Mouse (Mus musculus): ENCODE data around the gene Kdm2b.

Kdm2b gene

GRCm38 (mm10) chr5:122989551-122990330 lies at the start of gene Kdm2b:
Kdm2b (minus strand) TSS chr5:122989823.
- DNase-seq (ENCODE audit: low spot score), result no peak

DNA sequence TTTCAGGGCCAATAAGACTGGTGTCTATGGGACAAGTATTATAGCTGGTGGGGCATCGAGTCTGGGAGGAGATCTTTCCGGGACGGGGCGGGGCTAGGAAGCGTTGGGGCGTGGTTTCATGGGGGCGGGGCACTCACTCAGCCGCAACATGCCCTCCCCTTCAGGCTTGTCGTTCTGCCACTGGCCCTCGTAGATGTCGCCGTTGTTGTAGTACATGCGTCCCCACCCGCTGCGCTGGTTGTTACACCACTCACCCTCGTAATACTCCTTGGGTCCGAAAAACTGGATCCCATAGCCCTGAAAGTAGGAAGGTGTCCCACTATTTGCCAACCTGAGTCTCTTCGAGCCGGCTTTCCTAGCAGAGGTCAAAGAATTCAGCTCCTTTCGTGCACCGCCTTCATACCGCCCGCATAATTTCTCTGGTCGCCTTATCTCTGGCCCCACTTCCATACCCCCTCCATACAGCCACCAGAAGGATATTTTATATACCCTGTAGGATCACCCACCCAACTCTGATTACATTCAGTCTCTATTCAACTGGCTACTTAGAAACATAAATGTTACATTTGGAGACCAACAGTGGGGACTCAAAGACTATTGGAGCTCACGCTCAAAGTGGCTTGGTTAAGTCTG lies 49.6 kb upstream of the Kdm2b start:
- peak; percentile 59 for DNase-seq (ENCODE audit: low spot score)

GRCm38 (mm10) chr5:123038115-123038514 lies 48.5 kb upstream of the Kdm2b start:
- DNase-seq (ENCODE audit: low spot score), result no peak

DNA sequence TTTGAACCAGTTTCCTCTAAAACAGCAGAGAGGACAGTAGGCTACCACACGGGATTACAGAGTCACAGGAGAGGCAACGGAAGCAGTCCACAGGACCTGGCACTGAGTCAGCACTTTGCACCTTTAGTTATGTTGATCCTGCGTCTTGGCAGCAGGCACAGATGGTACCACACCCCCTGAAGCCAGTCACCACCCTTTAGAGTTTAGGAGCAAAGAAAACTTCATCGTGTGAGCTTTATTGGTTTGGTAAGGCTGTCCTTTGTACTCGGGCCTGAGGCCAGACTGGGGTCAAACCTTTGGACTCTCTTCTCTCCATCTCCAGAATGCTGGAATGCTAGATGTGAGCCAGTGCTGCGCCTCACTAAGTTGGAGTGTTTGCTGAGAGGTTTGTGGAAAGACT lies 45.9 kb upstream of the Kdm2b start:
- no peak for DNase-seq (ENCODE audit: low spot score)

DNA sequence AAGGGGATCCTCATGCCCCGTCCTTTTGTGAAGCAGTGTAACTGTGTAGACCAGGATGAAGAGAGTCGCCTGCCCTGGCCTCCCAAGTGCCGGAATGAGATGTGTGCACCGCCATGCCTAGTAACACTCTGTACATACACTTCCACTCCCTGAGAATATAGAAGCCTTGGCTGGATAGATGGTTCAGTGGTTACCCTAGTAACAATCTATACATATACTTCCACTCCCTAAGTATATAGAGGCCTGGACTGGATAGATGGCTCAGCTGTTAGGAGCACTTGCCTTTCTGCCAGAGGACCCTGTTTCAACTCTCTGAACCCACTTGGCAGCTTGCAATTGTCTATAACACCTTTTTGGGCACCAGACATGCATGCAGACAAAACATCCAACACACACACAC lies 45.5 kb upstream of the Kdm2b start:
- no peak for DNase-seq (ENCODE audit: low spot score)

DNA sequence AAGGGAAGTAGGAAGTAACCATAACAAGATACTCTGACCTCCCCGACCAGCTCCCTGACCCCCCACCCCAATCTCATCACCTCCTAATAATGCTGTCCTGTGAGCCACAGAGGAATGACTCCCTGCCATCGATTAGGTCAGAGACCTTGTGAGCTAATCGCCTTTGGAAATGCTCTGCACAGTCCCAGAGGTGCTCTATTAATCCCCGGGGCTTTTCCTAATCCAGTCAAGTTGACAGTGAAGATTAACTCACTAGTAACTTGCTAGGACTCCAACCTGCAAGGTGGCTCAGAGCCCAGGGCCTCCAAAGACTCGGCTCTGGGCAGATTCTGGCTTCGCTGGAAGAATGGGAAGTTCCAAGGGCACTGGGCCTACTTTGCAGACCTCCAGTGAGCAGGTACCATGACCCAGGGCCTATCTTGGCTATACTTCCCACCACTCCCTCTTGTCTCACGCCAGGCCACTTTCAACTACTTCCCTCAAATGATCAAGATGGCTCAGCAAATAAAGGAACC lies 44.1 kb upstream of the Kdm2b start:
- no peak for DNase-seq (ENCODE audit: low spot score)

- DNase-seq (ENCODE audit: low spot score), result no peak
Observed at GRCm38 (mm10) chr5:123031312-123031711, 41.7 kb upstream of the Kdm2b start.

GRCm38 (mm10) chr5:123029729-123030128 lies 40.1 kb upstream of the Kdm2b start:
- no peak for DNase-seq (ENCODE audit: low spot score)

GRCm38 (mm10) chr5:123027436-123027835 lies 37.8 kb upstream of the Kdm2b start:
- DNase-seq (ENCODE audit: low spot score), result no peak

- no peak for DNase-seq (ENCODE audit: low spot score)
Observed at GRCm38 (mm10) chr5:123026414-123026813, 36.8 kb upstream of the Kdm2b start.

DNA sequence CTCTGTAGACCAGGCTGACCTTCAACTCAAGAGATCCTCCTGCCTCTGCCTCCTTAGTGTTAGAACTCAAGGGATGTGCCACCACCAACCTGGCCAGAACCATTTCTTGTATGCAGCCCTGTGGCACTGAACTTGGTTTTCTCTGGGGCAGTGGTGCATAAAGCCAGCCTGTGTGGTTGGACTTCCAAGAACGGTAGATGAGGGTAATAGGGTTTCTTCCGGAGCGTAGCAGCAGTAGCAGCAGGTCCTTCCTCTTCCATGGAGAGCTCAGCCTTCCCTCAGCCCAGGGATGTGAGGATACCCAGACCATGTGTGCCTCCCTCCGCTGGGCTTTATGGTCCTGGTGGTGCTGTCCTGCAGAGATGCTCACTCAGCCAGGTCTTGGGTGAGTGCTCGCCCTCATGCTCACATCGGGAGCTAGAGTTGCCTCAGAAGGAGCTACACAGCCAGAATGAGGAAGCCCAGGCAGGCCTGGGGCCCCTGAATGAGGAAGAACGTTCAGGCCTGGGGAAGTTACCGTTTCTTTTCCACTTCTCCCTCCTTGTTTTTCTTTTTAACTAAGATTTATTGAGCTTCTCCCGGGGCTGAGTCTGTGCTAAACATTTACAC lies 35.4 kb upstream of the Kdm2b start:
- DNase-seq (ENCODE audit: low spot score), result no peak

DNA sequence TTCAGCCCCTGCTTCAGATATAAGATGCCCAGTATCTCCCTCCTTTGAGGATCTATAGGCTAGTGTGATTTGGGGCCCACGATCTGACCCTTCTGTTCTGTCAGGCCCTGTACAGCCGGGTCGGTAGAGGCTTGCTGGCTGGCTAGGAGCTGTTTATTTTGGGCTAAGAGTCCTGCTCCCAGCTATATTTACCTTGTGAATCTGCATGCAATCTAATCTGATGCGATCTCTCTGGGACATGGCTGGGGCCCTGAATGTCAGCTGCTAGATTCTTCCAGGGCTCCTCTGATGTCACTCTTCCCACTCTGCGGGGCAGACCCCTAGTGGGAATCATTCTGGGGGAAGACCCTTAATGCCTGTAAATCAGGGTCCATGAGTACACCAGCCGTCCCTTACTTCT lies 34.7 kb upstream of the Kdm2b start:
- DNase-seq (ENCODE audit: low spot score), result no peak

DNA sequence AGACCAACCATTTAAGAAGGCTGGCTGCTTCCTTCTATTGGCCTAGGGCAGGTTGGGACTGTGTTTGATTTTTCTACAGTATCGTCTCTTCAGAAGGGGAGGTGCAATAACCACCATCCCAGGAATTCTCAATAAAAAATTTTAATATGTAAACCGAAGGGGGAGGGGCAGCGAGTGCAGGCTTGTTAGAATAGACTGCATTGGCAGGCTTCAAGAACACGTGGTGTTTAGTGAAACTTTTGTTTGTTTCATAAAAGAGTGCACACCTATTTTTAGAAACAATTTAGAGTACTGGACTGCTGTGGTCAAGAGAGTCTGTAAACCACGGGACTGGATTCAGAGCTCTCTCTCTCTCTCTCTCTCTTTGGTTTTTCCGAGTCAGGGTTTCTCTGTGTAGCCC lies 33.4 kb upstream of the Kdm2b start:
- DNase-seq (ENCODE audit: low spot score), result no peak

- no peak for DNase-seq (ENCODE audit: low spot score)
Observed at GRCm38 (mm10) chr5:123021438-123021837, 31.8 kb upstream of the Kdm2b start.

DNA sequence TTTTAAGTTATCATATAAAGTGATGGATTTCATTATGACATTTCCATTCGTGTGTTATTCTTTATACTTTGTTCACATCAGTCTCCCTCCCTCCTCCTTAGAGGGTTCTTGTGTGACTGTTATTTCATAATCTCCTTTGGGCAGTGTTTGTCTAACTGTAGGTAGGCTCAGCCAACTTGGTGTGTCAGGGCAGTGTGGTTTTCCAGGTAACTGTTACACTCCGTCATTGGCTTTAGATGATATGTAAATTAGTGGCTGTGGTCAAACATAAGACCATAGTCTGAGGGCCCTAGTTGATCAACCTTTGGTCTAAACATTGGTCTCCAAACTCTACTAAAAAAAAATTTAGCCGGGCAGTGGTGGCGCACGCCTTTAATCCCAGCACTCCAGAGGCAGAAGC lies 30.8 kb upstream of the Kdm2b start:
- no peak for DNase-seq (ENCODE audit: low spot score)

- DNase-seq (ENCODE audit: low spot score), result no peak
Observed at GRCm38 (mm10) chr5:123019336-123020016, 29.9 kb upstream of the Kdm2b start.

GRCm38 (mm10) chr5:123017504-123017903 lies 27.9 kb upstream of the Kdm2b start:
- no peak for DNase-seq (ENCODE audit: low spot score)

DNA sequence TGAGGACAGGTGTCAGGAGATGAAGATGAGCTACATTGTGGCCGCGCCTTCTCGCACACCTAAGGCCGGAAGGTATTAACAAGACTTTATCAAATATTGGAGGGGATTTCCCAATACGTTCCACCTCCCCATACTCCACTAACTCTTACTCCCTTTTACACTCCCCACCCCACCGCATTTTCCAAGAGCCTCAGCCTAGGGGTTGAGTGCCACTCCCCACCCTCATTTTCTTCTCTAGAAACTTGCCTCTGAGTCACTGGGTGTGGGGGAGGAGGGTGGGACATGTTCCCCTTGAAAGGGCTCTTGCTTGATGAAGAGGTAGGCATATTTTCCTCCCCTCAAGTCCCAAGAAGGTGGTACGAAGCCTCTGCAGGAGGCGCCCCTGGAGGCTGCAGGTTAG lies 26.3 kb upstream of the Kdm2b start:
- DNase-seq (ENCODE audit: low spot score), result no peak

- DNase-seq (ENCODE audit: low spot score), result peak; percentile 97
Observed at GRCm38 (mm10) chr5:123014753-123015701, 25.4 kb upstream of the Kdm2b start, which contains the start of gene Orai1. Orai1 (plus strand) TSS chr5:123015074.

DNA sequence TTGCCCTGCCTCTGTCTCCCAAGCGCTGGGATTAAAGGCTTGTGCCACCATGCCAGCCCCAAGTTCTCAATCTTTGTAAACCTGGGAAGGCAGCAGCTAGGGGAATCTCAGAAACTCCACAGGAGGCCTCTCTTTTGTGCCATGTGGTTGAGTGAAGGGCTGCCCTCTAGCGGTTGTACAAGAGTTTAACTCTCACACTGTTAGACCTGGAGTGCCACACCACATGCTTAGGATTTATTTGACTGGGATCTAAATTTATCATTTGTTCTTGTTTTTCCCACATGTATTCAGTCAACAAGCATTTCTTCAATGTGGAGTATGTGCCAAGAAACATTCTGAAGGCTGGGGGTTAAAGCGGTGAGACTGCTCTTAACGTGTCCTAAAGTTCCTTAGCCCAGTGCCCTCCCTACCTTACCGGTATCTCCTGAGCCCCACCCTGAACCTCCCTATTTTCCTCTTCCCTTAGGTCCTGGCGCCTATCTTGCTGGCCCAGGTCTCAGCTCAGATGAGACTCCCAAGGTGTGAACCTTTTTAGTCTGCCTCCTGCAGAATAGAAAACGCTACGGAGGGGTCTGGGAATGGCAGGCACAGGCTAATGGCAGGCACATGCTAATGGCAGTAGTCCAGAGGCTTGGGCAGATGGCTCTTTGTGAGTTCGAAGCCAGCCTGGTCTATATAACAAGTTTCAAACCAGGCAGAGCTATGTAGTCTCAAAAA lies 24.1 kb upstream of the Kdm2b start:
- peak; percentile 64 for DNase-seq (ENCODE audit: low spot score)

- no peak for DNase-seq (ENCODE audit: low spot score)
Observed at GRCm38 (mm10) chr5:123011705-123012104, 22.1 kb upstream of the Kdm2b start.
